Mouse (Mus musculus) activated CD4-positive, CD25-positive, alpha-beta regulatory T cell, adult 4 months (primary cell): ENCODE data around the gene Tas1r3. TPM values are rescaled to one million over a fixed set of nuclear protein-coding genes. Genes with fewer than 3 reads are reported as not detected.

Experiments
- ATAC-seq: one replicate; pipeline ENCODE4 v1.8.0; 2017
- polyA plus RNA-seq, 2 experiments: library from polyadenylated mRNA; unstranded; fragments of 100-300 nt; shearing (Covaris generic); gene quantifications; one replicate each; pipeline ENCODE4 v1.2.1; 2017

Tas1r3 gene
- polyA plus RNA-seq: under 1 TPM; 0.16 to 0.25 TPM

- ATAC-seq: no peak
Observed at GRCm38 (mm10) chr4:155863001-155863400, at the start of gene Tas1r3. Tas1r3 (minus strand) TSS chr4:155863362.

- ATAC-seq: no peak
Observed at GRCm38 (mm10) chr4:155908751-155909150, 45.6 kb upstream of the Tas1r3 start.

GRCm38 (mm10) chr4:155908281-155908680, 45.1 kb upstream of the Tas1r3 start:
- no peak for ATAC-seq

GRCm38 (mm10) chr4:155907003-155907402, 43.8 kb upstream of the Tas1r3 start:
- ATAC-seq: no peak

GRCm38 (mm10) chr4:155906125-155906524, 43.0 kb upstream of the Tas1r3 start:
- ATAC-seq: no peak

- no peak for ATAC-seq
Observed at GRCm38 (mm10) chr4:155905634-155906033, 42.5 kb upstream of the Tas1r3 start.

- ATAC-seq: no peak
Observed at GRCm38 (mm10) chr4:155904318-155905102, 41.3 kb upstream of the Tas1r3 start.

- ATAC-seq: no peak
Observed at GRCm38 (mm10) chr4:155903246-155903645, 40.1 kb upstream of the Tas1r3 start.

- ATAC-seq: no peak
Observed at GRCm38 (mm10) chr4:155901205-155901604, 38.0 kb upstream of the Tas1r3 start.

GRCm38 (mm10) chr4:155899355-155899754, 36.2 kb upstream of the Tas1r3 start:
- ATAC-seq: no peak

- no peak for ATAC-seq
Observed at GRCm38 (mm10) chr4:155898318-155898717, 35.2 kb upstream of the Tas1r3 start.

- no peak for ATAC-seq
Observed at GRCm38 (mm10) chr4:155896461-155896860, 33.3 kb upstream of the Tas1r3 start.

GRCm38 (mm10) chr4:155895826-155896225, 32.7 kb upstream of the Tas1r3 start:
- ATAC-seq: no peak

- no peak for ATAC-seq
Observed at GRCm38 (mm10) chr4:155895216-155895615, 32.1 kb upstream of the Tas1r3 start.

- no peak for ATAC-seq
Observed at GRCm38 (mm10) chr4:155894311-155894881, 31.2 kb upstream of the Tas1r3 start.

GRCm38 (mm10) chr4:155893212-155893690, 30.1 kb upstream of the Tas1r3 start:
- no peak for ATAC-seq

GRCm38 (mm10) chr4:155892438-155893211, 29.5 kb upstream of the Tas1r3 start:
- ATAC-seq: no peak

GRCm38 (mm10) chr4:155892017-155892416, 28.9 kb upstream of the Tas1r3 start:
- ATAC-seq: peak; percentile 67

- ATAC-seq: peak; percentile 69
Observed at GRCm38 (mm10) chr4:155891551-155892001, 28.4 kb upstream of the Tas1r3 start, which contains the start of the genes Pusl1 and Acap3. Pusl1 (minus strand) TSS chr4:155891781. Acap3 (plus strand) TSS chr4:155891822.

GRCm38 (mm10) chr4:155891011-155891471, 27.9 kb upstream of the Tas1r3 start:
- no peak for ATAC-seq

- no peak for ATAC-seq
Observed at GRCm38 (mm10) chr4:155889316-155889715, 26.2 kb upstream of the Tas1r3 start.

GRCm38 (mm10) chr4:155888181-155888580, 25.0 kb upstream of the Tas1r3 start:
- ATAC-seq: no peak

- ATAC-seq: no peak
Observed at GRCm38 (mm10) chr4:155887674-155888073, 24.5 kb upstream of the Tas1r3 start.
